Mouse (Mus musculus) cerebellum, adult (tissue): ENCODE data around the gene Amfr.

Experiments
- ATAC-seq: cut with Nextera tagmentation; 2 replicates; pipeline ENCODE4 v1.9.2; 2017; ENCODE audit warnings: mild to moderate bottlenecking, moderate library complexity, mixed read lengths; ENCODE audit not compliant: insufficient number of reproducible peaks, low FRiP score, low TSS enrichment

Gene Amfr

DNA sequence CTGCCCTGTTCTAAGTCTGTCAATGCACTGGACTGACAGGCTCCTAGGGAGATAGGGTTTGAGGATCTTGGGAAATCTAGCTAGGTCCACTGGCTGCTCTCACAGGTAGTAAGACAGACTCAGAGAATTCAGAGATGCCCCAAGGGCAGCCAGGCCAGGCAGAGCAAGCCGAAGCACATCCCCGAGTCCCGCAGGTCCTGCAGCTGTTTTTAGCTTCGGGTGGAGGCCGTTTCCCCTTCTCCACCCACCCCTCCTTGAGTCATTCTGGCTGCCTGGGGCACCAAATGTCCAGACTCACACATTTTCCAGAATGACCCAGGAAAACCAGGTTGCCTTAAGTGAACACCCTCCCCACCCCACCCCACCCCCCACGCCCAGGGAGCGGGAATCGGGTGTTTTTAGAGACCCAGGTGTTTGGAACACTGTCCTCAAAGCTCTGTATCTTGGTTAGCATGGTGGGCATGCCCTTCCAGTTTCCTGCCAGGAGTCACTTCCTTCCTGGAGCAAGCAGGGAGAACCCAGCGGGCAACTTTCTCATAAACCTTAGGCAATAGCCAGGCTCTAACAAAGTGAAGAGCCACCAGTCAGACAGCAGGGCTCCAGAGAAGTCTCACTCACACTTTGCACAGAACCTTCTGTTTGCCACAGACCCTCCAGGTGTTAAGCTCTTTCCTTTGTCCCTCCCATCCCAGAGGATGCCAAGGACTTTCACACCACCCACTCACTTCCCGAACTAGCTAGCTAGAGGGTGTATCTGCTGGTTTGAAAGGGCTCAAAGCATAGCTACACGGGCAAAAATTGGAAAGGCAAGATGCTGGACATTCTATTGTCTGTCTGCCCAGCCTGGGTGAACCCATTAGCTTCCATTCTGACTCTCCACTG, 71.9 kb downstream of the Amfr start:
- no peak for ATAC-seq

DNA sequence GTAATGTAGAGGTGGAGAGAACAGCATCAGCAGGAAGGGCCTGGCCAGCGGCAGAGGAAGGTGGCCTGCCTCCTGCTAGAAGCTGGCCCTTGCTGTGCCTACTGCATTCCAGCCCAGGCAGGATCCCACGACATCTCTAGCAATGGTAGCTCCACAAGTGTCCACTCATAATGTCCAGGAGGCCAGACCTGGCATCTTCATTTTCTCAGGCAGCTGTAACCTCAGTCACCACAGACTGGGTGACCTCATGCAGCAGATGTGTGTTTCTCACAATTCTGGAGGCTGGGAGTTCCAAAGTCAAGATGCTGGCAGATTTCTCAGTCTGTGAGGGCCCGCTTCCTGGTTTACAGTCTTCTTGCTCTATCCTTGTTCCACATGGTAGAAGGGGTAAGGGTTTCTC, 74.4 kb downstream of the Amfr start:
- no peak for ATAC-seq

DNA sequence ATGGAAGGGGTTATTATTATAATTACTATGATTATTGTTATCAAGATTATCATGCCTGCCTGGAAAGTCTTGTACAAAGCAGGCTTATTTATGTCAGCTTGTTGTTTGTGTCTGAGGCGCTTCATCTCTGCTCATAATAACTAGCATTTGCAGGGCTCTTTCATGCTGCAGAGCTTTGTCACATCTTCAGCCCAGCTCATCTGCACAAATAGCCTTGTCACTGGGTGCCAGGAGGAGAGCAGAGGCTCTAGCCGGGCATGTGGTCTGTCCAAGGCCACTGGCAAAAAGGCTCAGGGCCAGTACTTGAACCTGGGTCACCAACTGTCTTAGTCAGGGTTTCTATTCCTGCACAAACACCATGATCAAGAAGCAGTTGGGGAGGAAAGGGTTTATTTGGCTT, 79.4 kb downstream of the Amfr start:
- no peak for ATAC-seq

DNA sequence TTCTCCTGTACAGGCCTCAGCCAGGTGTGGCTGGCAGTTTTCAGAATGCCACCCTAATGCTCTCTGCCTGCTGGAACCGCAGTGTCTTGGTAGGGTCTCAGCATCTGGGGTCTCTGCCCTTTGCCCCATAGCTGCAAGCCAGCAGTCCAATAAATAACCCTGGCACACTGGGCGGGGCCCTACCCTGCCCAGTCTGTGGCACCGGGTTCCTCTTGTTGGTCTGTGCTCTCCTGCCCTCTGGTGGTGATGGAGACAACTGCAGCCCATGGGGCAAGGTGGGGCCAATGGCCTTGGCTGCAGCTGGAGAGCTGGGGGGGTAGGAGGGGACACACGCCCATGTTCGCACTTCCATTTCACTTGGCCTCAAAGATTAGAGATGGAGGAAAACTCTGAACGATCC, 79.8 kb downstream of the Amfr start:
- ATAC-seq: peak; percentile 65

DNA sequence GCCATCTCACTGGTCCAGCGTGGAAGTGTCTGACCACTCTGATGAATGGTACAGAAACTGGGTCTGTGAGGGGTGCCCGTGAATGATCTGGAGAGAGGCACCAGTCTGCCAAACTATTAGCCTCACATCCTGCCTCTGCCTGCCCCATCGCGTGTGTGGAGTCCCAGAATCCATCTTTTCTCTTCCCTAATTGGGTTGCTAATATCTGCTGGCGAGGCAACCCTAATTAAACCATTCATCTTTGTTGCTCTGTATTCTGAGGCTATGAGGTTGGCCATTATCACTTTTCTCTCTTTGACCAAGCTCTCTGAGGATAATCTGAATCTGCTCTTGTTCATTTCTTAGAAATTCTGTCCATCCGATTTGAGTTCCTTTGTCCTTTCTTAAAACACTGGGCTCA, 81.3 kb downstream of the Amfr start:
- ATAC-seq: no peak

DNA sequence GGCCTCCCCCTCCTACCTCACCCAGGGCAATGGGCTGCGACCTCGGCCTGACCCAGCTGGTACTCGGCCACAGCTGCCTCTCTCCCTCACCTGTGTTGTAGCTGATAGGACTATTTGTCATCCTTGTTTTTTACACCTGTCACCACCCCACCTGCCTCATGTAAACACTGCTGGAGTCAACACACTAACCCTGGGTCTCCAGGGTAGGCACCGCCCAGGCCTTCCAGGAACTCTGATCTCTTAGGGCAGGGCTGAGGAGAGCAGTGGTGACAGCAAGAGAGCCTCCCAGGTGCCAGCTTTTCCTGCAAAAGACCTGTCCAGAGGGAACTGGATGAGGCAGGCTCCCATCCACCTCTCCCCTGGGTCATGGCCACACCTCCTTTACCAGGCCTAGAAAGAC, 83.4 kb downstream of the Amfr start:
- no peak for ATAC-seq

DNA sequence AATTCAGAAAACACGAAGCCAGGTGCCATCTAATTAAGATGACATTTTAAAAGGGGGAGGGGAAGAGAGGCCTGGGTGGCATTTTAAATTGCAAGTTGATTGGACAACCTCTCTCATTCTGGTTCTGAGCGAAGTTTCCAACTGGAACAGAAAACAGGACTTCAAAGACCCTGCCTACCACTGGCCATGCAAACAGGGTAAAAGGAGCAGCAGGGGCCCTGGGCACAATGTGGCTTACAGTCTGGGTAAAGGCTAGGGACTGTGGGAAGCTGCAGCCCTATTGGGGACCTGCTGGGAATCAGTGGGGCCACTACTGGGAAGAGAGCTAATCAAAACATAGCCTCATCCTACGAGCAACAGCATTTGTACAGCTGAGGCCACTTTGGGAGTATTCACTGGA, 87.1 kb downstream of the Amfr start:
- ATAC-seq: no peak

DNA sequence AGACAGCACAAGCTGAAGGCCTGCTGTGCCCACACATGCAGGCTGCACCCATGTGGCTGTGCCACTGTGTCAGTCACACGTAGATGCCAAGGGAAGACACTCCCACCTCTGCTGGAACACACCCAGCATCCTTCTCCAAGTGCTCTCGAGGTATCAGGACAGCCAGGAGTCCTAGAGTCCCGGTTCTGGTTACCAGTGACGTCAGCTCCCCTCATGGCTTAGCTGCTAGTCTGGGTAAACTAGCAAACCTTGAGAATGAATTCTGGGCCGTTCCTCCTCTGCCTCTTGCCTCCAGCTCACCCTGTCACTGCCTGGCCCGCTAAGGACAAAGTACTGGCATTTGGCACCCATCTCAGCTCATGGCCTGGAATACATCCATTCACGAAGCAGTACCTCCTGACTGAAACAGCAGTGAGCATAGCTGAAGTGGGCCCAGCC, 88.7 kb downstream of the Amfr start:
- peak; percentile 36 for ATAC-seq
